Mouse (Mus musculus) lung, embryonic 14.5 days (tissue): ENCODE measurements at regions not wholly inside any gene's neighbourhood (a gene's known extent, or its start where the extent isn't known, plus 50 kb on each side); places are given as distances from the start of the nearest gene placed in this dataset.

Experiments
- ATAC-seq: fragments of 200-750 bp; cut with Nextera tagmentation; 2 replicates; pipeline ENCODE4 v1.8.0; 2017; ENCODE audit warnings: mild to moderate bottlenecking, moderate TSS enrichment, moderate library complexity; ENCODE audit not compliant: insufficient read depth
- DNase-seq: peaks from one replicate; pipeline ENCODE4 v3.0.0-alpha.2; 2015
- H3K27ac ChIP-seq: fragments of 300-500 bp; sonication (generic); 2 replicates; pipeline ENCODE4 v1.5.1; 2014; ENCODE audit warnings: low read depth, mild to moderate bottlenecking, moderate library complexity
- H3K27me3 ChIP-seq: fragments of 300-500 bp; sonication (generic); 2 replicates; pipeline ENCODE4 v1.6.1; 2014; ENCODE audit warnings: low read length, control low read depth; ENCODE audit not compliant: insufficient read depth
- H3K36me3 ChIP-seq: fragments of 300-500 bp; sonication (generic); 2 replicates; pipeline ENCODE4 v1.6.1; 2014; ENCODE audit warnings: control low read depth; ENCODE audit not compliant: insufficient read depth
- H3K4me1 ChIP-seq: fragments of 300-500 bp; sonication (generic); 2 replicates; pipeline ENCODE4 v1.6.1; 2014; ENCODE audit warnings: antibody characterized with exemption, control low read depth; ENCODE audit not compliant: insufficient read depth
- H3K4me2 ChIP-seq: fragments of 300-500 bp; sonication (generic); 2 replicates; pipeline ENCODE4 v1.6.1; 2014; ENCODE audit warnings: mild to moderate bottlenecking
- H3K4me3 ChIP-seq: fragments of 300-500 bp; sonication (generic); 2 replicates; pipeline ENCODE4 v1.5.1; 2014; ENCODE audit warnings: low read depth, low read length
- H3K9ac ChIP-seq: fragments of 300-500 bp; sonication (generic); 2 replicates; pipeline ENCODE4 v1.6.1; 2014
- H3K9me3 ChIP-seq: fragments of 300-500 bp; sonication (generic); 2 replicates; pipeline ENCODE4 v1.6.1; 2016; ENCODE audit warnings: low read depth, low read length, control low read depth
- CTCF ChIP-seq: IDR thresholded peaks from 2 replicates; pipeline ENCODE4 v1.5.1; 2016; ENCODE audit warnings: antibody characterized with exemption, low read depth
- WGBS: fragments of 180-500 bp; shearing (Covaris S2); extraction: QIAGEN DNeasy Blood & Tissue Kit; methylation state at CpG from one replicate; pipeline ENCODE4 v1.1.7; 2014; 5-methylcytosine and 5-hydroxymethylcytosine counted together

GRCm38 (mm10) chr5:17111556-17111955, 261.4 kb upstream of the Speer4f2 start:
- Histone ChIP-seq H3K9ac (no peak overlapping the region), H3K27ac (no peak overlapping the region), H3K4me2 (no peak overlapping the region), H3K27me3 (no peaks in the 10 kb centered on the region), H3K9me3 (no peaks in the 10 kb centered on the region), H3K36me3 (no peaks in the 10 kb centered on the region), H3K4me1 (no peaks in the 10 kb centered on the region), H3K4me3 (no peak overlapping the region)
- no peak for ATAC-seq
- no peak for TF ChIP-seq CTCF
- WGBS = 61% methylated on average over 1 of the region's 1 CpGs
- no peak for DNase-seq

GRCm38 (mm10) chr5:17112026-17112425, 261.0 kb upstream of the Speer4f2 start:
- Histone ChIP-seq H3K9me3 (no peaks in the 10 kb centered on the region), H3K9ac (no peak overlapping the region), H3K4me3 (no peak overlapping the region), H3K27me3 (no peaks in the 10 kb centered on the region), H3K27ac (no peak overlapping the region), H3K36me3 (no peaks in the 10 kb centered on the region), H3K4me2 (no peak overlapping the region), H3K4me1 (no peaks in the 10 kb centered on the region)
- peak; percentile 37 for TF ChIP-seq CTCF
- ATAC-seq = no peak
- WGBS = 55% methylated on average over 2 of the region's 2 CpGs
- peak; percentile 39 for DNase-seq

GRCm38 (mm10) chr5:17115035-17115434, 257.9 kb upstream of the Speer4f2 start:
- ATAC-seq (no peak), DNase-seq (no peak)
- no peak overlapping the region for H3K4me2 ChIP-seq
- no peaks in the 10 kb centered on the region for H3K4me1 ChIP-seq
- no peaks in the 10 kb centered on the region for H3K27me3 ChIP-seq
- no peaks in the 10 kb centered on the region for H3K36me3 ChIP-seq
- no peak overlapping the region for H3K27ac ChIP-seq
- 47% methylated on average over 3 of the region's 3 CpGs for WGBS
- no peak overlapping the region for H3K9ac ChIP-seq
- no peak overlapping the region for H3K4me3 ChIP-seq
- no peaks in the 10 kb centered on the region for H3K9me3 ChIP-seq
- TF ChIP-seq CTCF = no peak

GRCm38 (mm10) chr5:17116072-17116471, 256.9 kb upstream of the Speer4f2 start:
- Histone ChIP-seq H3K9ac (no peak overlapping the region), H3K27ac (no peak overlapping the region), H3K9me3 (no peaks in the 10 kb centered on the region), H3K36me3 (no peaks in the 10 kb centered on the region), H3K4me2 (no peak overlapping the region), H3K27me3 (no peaks in the 10 kb centered on the region), H3K4me1 (no peaks in the 10 kb centered on the region), H3K4me3 (no peak overlapping the region)
- DNase-seq (peak; percentile 86), ATAC-seq (peak; percentile 97)
- WGBS = 21% methylated on average over 3 of the region's 3 CpGs
- TF ChIP-seq CTCF = no peak

- Histone ChIP-seq H3K4me1 (no peaks in the 10 kb centered on the region), H3K36me3 (no peaks in the 10 kb centered on the region), H3K9ac (no peak overlapping the region), H3K27me3 (no peaks in the 10 kb centered on the region), H3K4me2 (no peak overlapping the region), H3K9me3 (no peaks in the 10 kb centered on the region), H3K4me3 (no peak overlapping the region), H3K27ac (no peak overlapping the region)
- WGBS = 76% methylated on average over 2 of the region's 2 CpGs
- ATAC-seq = no peak
- TF ChIP-seq CTCF = no peak
- DNase-seq = no peak
Measured at GRCm38 (mm10) chr5:17125240-17125639, 247.7 kb upstream of the Speer4f2 start.

GRCm38 (mm10) chr5:17127501-17127900, 245.5 kb upstream of the Speer4f2 start:
- WGBS = 72% methylated on average over 4 of the region's 4 CpGs
- Histone ChIP-seq H3K27me3 (no peaks in the 10 kb centered on the region), H3K9me3 (no peaks in the 10 kb centered on the region), H3K4me2 (no peak overlapping the region), H3K4me3 (no peak overlapping the region), H3K27ac (no peak overlapping the region), H3K9ac (no peak overlapping the region), H3K36me3 (no peaks in the 10 kb centered on the region), H3K4me1 (no peaks in the 10 kb centered on the region)
- DNase-seq (no peak), ATAC-seq (no peak)
- no peak for TF ChIP-seq CTCF

- DNase-seq (peak; percentile 79), ATAC-seq (peak; percentile 96)
- H3K4me2 ChIP-seq = no peak overlapping the region
- no peak overlapping the region for H3K4me3 ChIP-seq
- no peaks in the 10 kb centered on the region for H3K36me3 ChIP-seq
- 15% methylated on average over 5 of the region's 5 CpGs for WGBS
- no peaks in the 10 kb centered on the region for H3K27me3 ChIP-seq
- no peaks in the 10 kb centered on the region for H3K9me3 ChIP-seq
- no peak overlapping the region for H3K27ac ChIP-seq
- H3K9ac ChIP-seq = no peak overlapping the region
- peaks cover 4% of the 10 kb centered on the region; the same call in 1 of the 2 replicates for H3K4me1 ChIP-seq
- TF ChIP-seq CTCF = no peak
Measured at GRCm38 (mm10) chr5:17135489-17135888, 237.5 kb upstream of the Speer4f2 start.

- H3K4me2 ChIP-seq = no peak overlapping the region
- H3K9me3 ChIP-seq = no peaks in the 10 kb centered on the region
- H3K27me3 ChIP-seq = no peaks in the 10 kb centered on the region
- H3K27ac ChIP-seq = no peak overlapping the region
- H3K9ac ChIP-seq = no peak overlapping the region
- no peak for TF ChIP-seq CTCF
- H3K4me3 ChIP-seq = no peak overlapping the region
- ATAC-seq (no peak), DNase-seq (no peak)
- H3K4me1 ChIP-seq = no peaks in the 10 kb centered on the region
- H3K36me3 ChIP-seq = no peaks in the 10 kb centered on the region
Measured at GRCm38 (mm10) chr5:17141555-17141954, 231.4 kb upstream of the Speer4f2 start.
